Comparison of ENCODE assay signal across 14 mouse cellular contexts in the genomic region with DNA sequence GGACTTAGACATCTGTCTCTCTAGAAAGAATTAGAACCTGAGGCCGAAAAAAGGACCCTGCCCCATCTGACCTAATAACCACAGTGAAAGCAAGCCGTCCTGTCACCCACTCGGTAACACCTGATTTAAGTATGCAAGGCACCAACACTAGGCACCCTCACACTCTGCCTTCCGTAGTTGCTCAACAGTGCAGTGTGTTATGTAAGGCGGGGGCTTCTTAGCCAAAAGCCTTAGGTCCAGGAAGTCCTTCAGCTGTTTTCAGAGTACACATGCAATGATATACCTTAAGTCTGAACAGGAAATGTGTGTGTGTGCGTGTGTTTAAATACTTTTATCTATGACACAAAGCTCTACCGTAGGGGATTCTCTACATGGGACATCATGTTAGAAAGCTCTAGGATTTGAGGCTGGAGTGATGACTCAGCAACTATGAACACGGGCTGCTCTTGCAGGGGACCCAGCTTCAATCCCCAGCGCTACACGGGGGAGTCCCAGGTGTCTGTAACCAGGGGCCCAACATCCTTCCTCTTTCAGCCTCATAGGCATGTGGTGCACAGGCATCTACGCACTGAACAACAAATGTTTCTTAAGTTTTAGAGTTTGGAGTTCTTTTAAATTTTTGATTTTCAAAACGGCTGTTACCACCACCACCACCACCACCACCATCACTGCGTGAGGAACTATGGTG.
DNase-seq lines count a peak whose midpoint lies in the region; ATAC-seq and TF ChIP-seq lines count a peak whose summit lies in the region.
"Had no signal": no experiment of that assay in that cellular context is flagged by ENCODE, and none has a peak within 500 bp of the region (broad histone marks: within the 10 kb centered on the region; RNA-seq: fewer than 3 reads in every experiment).

No protein-coding gene starts in this region.

- H3K9me3 ChIP-seq in ES-E14 (ENCODE audit: control insufficient read depth, insufficient read depth, low read depth, low read length), result no peaks in the 10 kb centered on the region
- H3K9me3 ChIP-seq in hindbrain, embryonic 12.5 days (replicated peaks), result no peaks in the 10 kb centered on the region
- H3K9me3 ChIP-seq: megakaryocyte, embryonic 14.5 days had no signal

- peak; percentile 60; the same call in 1 of the 2 replicates for ATAC-seq in neutrophil, adult 5-6 weeks (ENCODE audit: extremely low read depth, insufficient number of reproducible peaks, low FRiP score, poor library complexity, severe bottlenecking)
- ATAC-seq in hindbrain, embryonic 12.5 days (ENCODE audit: low FRiP score), result no peak

- H3K4me2 ChIP-seq in hindbrain, embryonic 12.5 days (replicated peaks), result no peak overlapping the region
- H3K4me2 ChIP-seq: liver, embryonic 11.5 days had no signal

- in situ Hi-C loops in ES-E14 (cut with MboI; ENCODE audit: low sequenced_read_pairs in 2 of 2, unreplicated experiment in 2 of 2), result no loop called here

- peaks cover 25% of the 10 kb centered on the region for H3K36me3 ChIP-seq in ES-E14 (ENCODE audit: control insufficient read depth, insufficient read depth, low read length, poor library complexity, severe bottlenecking)
- H3K36me3 ChIP-seq in hindbrain, embryonic 12.5 days, result peaks cover 65% of the 10 kb centered on the region

- no peaks in the 10 kb centered on the region for H3K27me3 ChIP-seq in hindbrain, embryonic 12.5 days
- H3K27me3 ChIP-seq: megakaryocyte, embryonic 14.5 days had no signal

- H3K4me1 ChIP-seq in lung, adult 2 months (ENCODE audit: control insufficient read depth, insufficient read depth, low read length), result peaks cover 15% of the 10 kb centered on the region
- no peaks in the 10 kb centered on the region for H3K4me1 ChIP-seq in ES-E14 (ENCODE audit: control insufficient read depth in 2 of 2, insufficient read depth in 2 of 2, low read length in 2 of 2, poor library complexity in 1 of 2)
- no peaks in the 10 kb centered on the region for H3K4me1 ChIP-seq in hindbrain, embryonic 12.5 days

- TF ChIP-seq CTCF in lung, adult 2 months (IDR thresholded peaks at IDR 0.05; ENCODE audit: insufficient read depth, low read length), result no peak

- WGBS in lung, adult 2 months, result 58% methylated on average over 13 of the region's 13 CpGs
- 93% methylated on average over 13 of the region's 13 CpGs for whole genome bisulfite sequencing in hindbrain, embryonic 12.5 days

- H3K27ac ChIP-seq in ES-E14 (ENCODE audit: insufficient read depth, low read depth, low read length, poor library complexity, severe bottlenecking), result no peak overlapping the region
- no peak overlapping the region for H3K27ac ChIP-seq in hindbrain, embryonic 12.5 days

- no peak for TF ChIP-seq POLR2A in lung, adult 2 months (IDR thresholded peaks at IDR 0.05; ENCODE audit: borderline replicate concordance, extremely low read depth, low read depth, low read length)

- no peak overlapping the region for H3K4me3 ChIP-seq in lung, adult 2 months (replicated peaks; ENCODE audit: extremely low read depth, low read depth, low read length)
- H3K4me3 ChIP-seq in ES-E14 (ENCODE audit: insufficient read depth in 1 of 2, low read depth in 1 of 2, low read length in 2 of 2, poor library complexity in 1 of 2, severe bottlenecking in 1 of 2), result no peak overlapping the region
- no peak overlapping the region for H3K4me3 ChIP-seq in hindbrain, embryonic 12.5 days
- H3K4me3 ChIP-seq: megakaryocyte, embryonic 14.5 days had no signal

- DNase-seq in lung, adult 18-20 months, result peak; percentile 49 to 75
- DNase-seq in lung, adult 2 months, result no peak
- DNase-seq in ES-E14 (ENCODE audit: low read depth, low spot score), result no peak
- peak; percentile 0 for DNase-seq in induced T-regulatory cell, adult 2 months (ENCODE audit: low read depth)
- DNase-seq in neural tube, embryonic 10.5 days (ENCODE audit: extremely low spot score, low spot score), result no peak
- DNase-seq: adrenal gland, postnatal 10 days; cerebellum, postnatal 25 days; heart, postnatal 4 days; kidney, adult 11 months; right cerebral cortex, postnatal 14 days had no signal

- H3K9ac ChIP-seq in ES-E14 (ENCODE audit: insufficient read depth, low read depth, low read length, poor library complexity, severe bottlenecking), result no peak overlapping the region
- no peak overlapping the region for H3K9ac ChIP-seq in hindbrain, embryonic 12.5 days

TF ChIP-seq in ES-E14, 5 proteins besides CTCF, POLR2A, EP300 and RAD21:
- TF ChIP-seq MAFK (IDR thresholded peaks at IDR 0.05; ENCODE audit: insufficient read depth, low read depth, low read length), result peak; percentile 80
- no peak for TF ChIP-seq CHD2 (IDR thresholded peaks at IDR 0.05; ENCODE audit: low read depth, low read length)

Comparison
In these comparisons a context has a peak if more than half of its experiments do, and no peak if none do; other contexts are left out.
1. DNase-seq: peak in lung, adult 18-20 months (2 of 2) and induced T-regulatory cell, adult 2 months (single experiment); none in lung, adult 2 months (single experiment), ES-E14 (single experiment) and neural tube, embryonic 10.5 days (single experiment).